Mouse (Mus musculus): Measurements from ENCODE around the gene Sema3e.

DNA sequence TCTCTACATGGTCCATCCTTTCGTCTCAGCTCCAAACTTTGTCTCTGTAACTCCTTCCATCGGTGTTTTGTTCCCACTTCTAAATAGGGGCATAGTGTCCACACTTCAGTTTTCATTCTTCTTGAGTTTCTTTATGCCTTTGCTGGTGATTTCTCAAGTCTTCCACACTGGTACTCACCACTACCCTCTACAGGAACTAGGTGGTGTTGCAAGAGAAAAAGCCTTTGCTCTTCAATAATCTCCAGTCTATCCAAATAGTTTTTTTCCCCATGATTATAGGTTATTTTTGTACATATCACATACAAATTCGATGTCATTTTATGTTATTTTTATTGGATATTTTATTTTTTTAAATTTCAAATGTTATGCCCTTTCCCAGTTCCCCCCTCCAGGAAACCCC, 142.7 kb downstream of the Sema3e start:
- TF ChIP-seq POLR2A (IDR thresholded peaks at IDR 0.05; ENCODE audit: control insufficient read depth, low read depth, low read length) (no peak), CTCF (IDR thresholded peaks at IDR 0.05; ENCODE audit: control insufficient read depth, insufficient read depth, insufficient replicate concordance, low read depth, low read length) (no peak)

Data from testis, adult 2 months (tissue).